Mouse (Mus musculus) lung, adult 18-20 months (tissue): ENCODE results near the gene Gm12216.
"Not testable (repeated sequence)": the region's sequence is repeated elsewhere in the genome, so short reads cannot be mapped to it uniquely, and the experiment has no call there.

Source experiments
- DNase-seq, 2 experiments: peaks; one replicate each; pipeline ENCODE4 v3.0.0; 2022; ENCODE audit warnings: mixed read lengths in 2 of 2

Gm12216 gene

GRCm38 (mm10) chr11:53873909-53874704, 15.1 kb upstream of the Gm12216 start:
- not testable (repeated sequence) for DNase-seq

GRCm38 (mm10) chr11:53871786-53872507, 12.9 kb upstream of the Gm12216 start:
- no peak for DNase-seq

DNA sequence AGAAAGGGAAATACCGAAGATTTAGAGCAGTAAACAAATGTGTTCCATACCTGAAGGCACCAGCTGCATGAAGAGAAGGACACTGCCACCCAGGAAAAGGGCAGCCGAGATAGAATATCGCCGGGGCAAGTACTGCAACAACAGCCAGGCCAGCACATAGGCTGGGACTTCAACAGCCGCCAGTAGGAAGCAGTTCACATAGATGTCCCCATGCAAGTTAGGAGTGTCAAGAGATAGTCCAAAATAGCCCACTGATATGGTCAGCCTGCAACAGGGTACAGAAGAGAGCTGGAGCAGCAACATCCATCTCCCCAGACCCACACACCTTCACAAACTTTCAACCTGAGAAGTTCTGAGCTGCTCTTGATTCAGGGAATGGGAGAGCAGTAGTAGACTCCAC, 10.1 kb upstream of the Gm12216 start:
- DNase-seq = no peak

GRCm38 (mm10) chr11:53868323-53868722, 9.3 kb upstream of the Gm12216 start:
- DNase-seq = peak in 1 of 2 experiments; percentile 45

- DNase-seq = not testable (repeated sequence)
Observed at GRCm38 (mm10) chr11:53864724-53865310, 5.8 kb upstream of the Gm12216 start.

- DNase-seq = not testable (repeated sequence)
Observed at GRCm38 (mm10) chr11:53860944-53861343, 1.9 kb upstream of the Gm12216 start.

- no peak for DNase-seq
Observed at GRCm38 (mm10) chr11:53858058-53858760, 847 bp downstream of the Gm12216 start.

DNA sequence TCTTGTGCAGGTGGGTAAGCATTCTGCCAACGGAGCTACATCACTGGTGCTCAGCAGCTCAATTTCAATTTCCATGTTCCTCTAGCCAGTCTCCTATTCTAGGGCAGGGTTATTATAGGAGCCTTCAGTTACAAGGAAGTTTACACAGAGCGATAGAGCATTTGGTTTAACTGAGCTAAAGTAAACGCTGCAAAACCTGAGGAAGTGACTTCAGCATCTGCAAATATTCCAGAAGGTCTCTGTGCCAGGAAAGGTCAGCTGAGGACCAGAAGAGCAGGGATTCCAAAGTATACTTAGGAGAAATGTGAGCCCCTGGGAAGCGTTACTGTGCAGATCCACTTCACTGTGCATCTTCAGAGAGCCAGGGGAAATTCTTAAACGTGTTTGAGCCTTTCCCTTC, 5.4 kb downstream of the Gm12216 start:
- peak; percentile 57 to 72 for DNase-seq

DNA sequence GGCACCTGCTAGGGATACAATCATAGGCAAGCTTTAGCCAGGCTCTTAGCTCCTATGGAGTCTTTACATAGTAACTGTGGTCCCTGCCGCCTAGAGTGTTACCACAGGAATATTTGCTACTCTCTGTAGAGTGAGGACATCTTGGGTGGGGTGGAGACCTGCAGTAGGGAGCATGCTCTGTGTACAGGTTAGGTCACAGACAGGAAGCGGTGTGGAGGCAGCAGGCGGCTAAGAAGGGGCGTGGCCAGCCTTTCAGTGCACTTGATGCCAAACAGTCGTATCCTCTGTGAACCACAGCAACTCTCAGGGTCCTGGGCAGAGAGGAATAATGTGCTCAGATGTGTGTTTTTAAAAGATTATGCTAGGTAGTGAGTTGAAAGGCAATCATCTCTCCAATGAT, 7.3 kb downstream of the Gm12216 start:
- DNase-seq = peak; percentile 61 to 74

DNA sequence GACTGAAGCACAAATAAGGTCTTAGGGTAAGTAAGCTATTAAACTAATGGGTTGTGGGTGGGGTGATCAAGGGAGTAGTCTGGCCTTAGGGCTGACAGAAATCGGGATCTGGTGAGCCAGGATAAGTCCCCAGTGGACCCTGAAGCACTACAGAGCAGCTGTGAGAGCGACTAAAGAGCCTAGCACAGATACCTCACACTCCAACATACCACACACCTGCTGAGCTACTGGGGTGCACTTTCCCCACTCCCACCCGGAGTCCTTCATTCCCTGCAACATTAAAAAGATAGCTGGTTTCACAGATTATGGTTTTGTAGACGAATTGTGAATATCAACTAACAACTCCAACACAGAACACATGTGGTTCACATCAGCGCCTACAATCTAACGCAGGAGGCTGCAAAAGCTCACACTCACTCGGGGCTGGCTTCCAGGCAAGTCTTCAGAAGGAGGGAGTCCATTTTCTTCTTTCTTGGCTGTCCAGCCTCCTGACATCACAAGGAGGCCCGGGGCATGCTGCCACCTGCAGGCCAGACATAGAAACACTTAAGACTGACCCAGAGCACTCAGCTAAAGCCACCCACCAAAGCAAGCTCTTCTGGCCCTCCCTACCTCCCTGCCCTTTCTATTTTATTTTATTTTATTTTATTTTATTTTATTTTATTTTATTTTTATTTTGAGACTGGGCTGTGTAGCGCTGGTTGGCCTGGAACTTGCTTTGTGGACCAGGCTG, 9.3 kb downstream of the Gm12216 start:
- peak; percentile 83 to 87 for DNase-seq

GRCm38 (mm10) chr11:53845680-53846079, 13.4 kb downstream of the Gm12216 start:
- DNase-seq = no peak

DNA sequence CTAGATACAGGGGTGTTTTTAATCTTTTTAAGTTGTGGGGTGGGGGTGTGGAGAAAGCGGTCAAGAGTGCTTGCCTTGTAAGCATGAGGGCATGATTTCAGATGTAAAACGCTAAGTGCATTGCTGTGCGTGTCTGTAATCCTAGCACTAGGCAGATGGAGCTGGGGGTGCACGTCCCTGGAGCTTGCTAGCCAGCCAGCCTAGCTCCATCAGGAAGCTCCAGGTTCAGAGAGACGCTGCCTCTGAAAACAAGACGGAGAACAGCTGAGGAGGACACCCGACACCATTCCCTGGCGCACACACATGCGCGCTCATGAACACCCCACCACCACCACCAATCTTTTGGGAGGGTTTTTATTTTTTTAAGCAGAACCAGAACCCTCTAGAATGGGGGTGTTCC, 15.9 kb downstream of the Gm12216 start:
- no peak for DNase-seq

DNA sequence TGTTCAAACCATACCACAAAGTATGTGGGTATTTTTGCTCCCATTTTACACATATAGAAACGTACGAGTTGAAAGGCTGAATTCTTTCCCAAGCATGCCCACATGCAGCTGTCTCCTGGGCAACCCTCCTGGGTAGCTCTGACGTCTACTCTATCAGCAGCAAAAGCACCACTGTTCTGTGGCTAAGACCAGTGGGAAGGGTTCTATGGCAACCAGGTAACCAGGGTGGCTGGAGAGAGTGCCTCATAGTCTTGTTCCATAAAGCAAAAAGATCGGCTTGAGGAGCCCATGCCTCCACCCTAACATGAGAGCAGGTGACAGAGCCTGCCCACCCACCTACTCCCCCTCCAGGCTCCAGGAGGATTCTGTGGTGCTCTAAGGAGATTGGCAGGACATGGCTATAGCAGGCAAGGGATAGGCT, 16.9 kb downstream of the Gm12216 start:
- no peak for DNase-seq

GRCm38 (mm10) chr11:53841514-53841913, 17.5 kb downstream of the Gm12216 start:
- no peak for DNase-seq

- DNase-seq = peak in 1 of 2 experiments; percentile 36
Observed at GRCm38 (mm10) chr11:53839663-53840642, 19.1 kb downstream of the Gm12216 start.

DNA sequence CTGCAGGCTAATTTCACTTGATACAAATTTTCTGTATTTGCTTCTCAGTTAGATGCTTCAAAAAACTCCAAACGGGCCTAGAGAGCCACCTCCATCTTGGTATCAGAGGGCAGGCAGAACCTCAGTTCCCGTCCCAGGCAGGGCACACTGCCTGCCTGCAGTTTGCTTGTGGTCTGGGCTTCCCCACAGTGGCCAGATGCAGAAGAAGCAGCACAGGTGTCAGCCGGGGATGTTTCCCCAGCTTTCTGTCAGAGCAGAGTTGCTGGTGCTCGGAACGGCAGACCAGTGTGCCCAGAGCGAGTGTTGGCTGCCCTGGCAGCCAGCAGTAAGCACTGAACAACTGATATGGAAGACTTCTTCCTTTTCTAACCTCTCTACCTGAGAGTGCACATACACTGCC, 19.9 kb downstream of the Gm12216 start:
- no peak for DNase-seq

DNA sequence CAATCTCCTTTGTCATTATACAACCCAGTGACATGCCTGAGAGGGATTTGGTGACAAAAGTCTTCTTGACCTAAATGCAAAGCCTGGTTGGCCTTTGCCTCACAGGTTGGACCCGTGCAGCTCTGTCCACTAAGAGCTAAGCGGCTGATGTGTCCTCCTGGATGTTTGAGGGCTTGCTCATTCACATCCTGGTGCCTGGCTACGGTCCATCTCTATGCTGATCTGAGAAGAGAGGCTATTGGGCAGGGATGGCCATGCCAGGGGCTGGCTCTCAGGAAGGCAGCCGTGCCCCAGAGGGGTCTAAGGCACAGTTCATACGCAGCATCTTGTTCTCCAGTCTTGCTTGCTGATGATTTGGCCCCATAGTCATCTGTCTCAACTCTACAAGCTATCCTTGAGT, 21.3 kb downstream of the Gm12216 start:
- DNase-seq = no peak

GRCm38 (mm10) chr11:53835379-53836010, 23.6 kb downstream of the Gm12216 start:
- DNase-seq = no peak

- DNase-seq = no peak
Observed at GRCm38 (mm10) chr11:53825409-53825808, 33.6 kb downstream of the Gm12216 start.

GRCm38 (mm10) chr11:53821945-53822338, 37.1 kb downstream of the Gm12216 start:
- DNase-seq = no peak
